Mouse (Mus musculus) megakaryocyte-erythroid progenitor cell, adult 5-6 weeks (primary cell): ENCODE data around the gene Olfr644. TPM values are rescaled to one million over a fixed set of nuclear protein-coding genes. Genes with fewer than 3 reads are reported as not detected.
A peak's percentile ranks its signal among the peaks of the same experiment; 100 is the strongest.

Experiments
- ATAC-seq: replicated peaks from 2 replicates; pipeline ENCODE4 v1.8.0; 2016; ENCODE audit warnings: mild to moderate bottlenecking, inconsistent platforms; ENCODE audit not compliant: severe bottlenecking, poor library complexity, low FRiP score, low TSS enrichment
- total RNA-seq, 2 experiments: library from RNA; stranded (forward) in 1 of 2; stranded (reverse) in 1 of 2; fragments of 200-1000, 215-1000 nt in 1 of 2; fragments of >200 nt in 1 of 2; fragmentation: Nextera tagmentation in 1 of 2; gene quantifications; 2 replicates each; pipeline ENCODE4 v1.2.3; 2014 to 2017

Olfr644 gene
- total RNA-seq (2014; fragmentation: Nextera tagmentation) (not detected in 2 replicates), total RNA-seq (2017) (not detected in 2 replicates)

- no peak for ATAC-seq
These were observed at the start of gene Olfr644 for GRCm38 (mm10) chr7:104071769-104072168. Gene Olfr644, minus strand, starts transcription at chr7:104071869.

- no peak for ATAC-seq
These were observed 33.0 kb upstream of the Olfr644 start, which contains the start of gene Olfr646 for GRCm38 (mm10) chr7:104104757-104104972. Gene Olfr646, plus strand, starts transcription at chr7:104104873.

GRCm38 (mm10) chr7:104103913-104104756 is 32.5 kb upstream of the Olfr644 start:
- peak; percentile 99 for ATAC-seq

GRCm38 (mm10) chr7:104085365-104085764 is 13.7 kb upstream of the Olfr644 start, which contains the start of gene Olfr645:
Gene Olfr645, minus strand, starts transcription at chr7:104085465.
- no peak for ATAC-seq

- ATAC-seq: no peak
These were observed 10.3 kb downstream of the Olfr644 start, which contains the start of gene 4930516K23Rik for GRCm38 (mm10) chr7:104061345-104061744. Gene 4930516K23Rik, minus strand, starts transcription at chr7:104061445.

- ATAC-seq: no peak
These were observed 12.5 kb downstream of the Olfr644 start for GRCm38 (mm10) chr7:104059215-104059614.

- ATAC-seq: no peak
These were observed 19.1 kb downstream of the Olfr644 start, which contains the start of gene Olfr642 for GRCm38 (mm10) chr7:104052566-104052965. Gene Olfr642, minus strand, starts transcription at chr7:104052666.

GRCm38 (mm10) chr7:104050745-104051144 is 20.9 kb downstream of the Olfr644 start:
- no peak for ATAC-seq

- ATAC-seq: no peak
These were observed 36.5 kb downstream of the Olfr644 start, which contains the start of gene Olfr641 for GRCm38 (mm10) chr7:104035145-104035544. Gene Olfr641, plus strand, starts transcription at chr7:104035445.

GRCm38 (mm10) chr7:104026978-104027377 is 44.7 kb downstream of the Olfr644 start:
- no peak for ATAC-seq

GRCm38 (mm10) chr7:104025473-104025872 is 46.2 kb downstream of the Olfr644 start, which contains the start of gene Olfr640:
Gene Olfr640, minus strand, starts transcription at chr7:104025573.
- ATAC-seq: no peak

GRCm38 (mm10) chr7:104021651-104022050 is 50.0 kb downstream of the Olfr644 start:
- ATAC-seq: no peak

- ATAC-seq: no peak
These were observed 52.7 kb downstream of the Olfr644 start for GRCm38 (mm10) chr7:104018953-104019352.

GRCm38 (mm10) chr7:104017203-104017602 is 54.5 kb downstream of the Olfr644 start, which contains the start of gene Olfr639:
Gene Olfr639, minus strand, starts transcription at chr7:104017303.
- no peak for ATAC-seq

Other genes with a start within 250 kb of the Olfr644 start
- 149 and 199 TPM in 2 replicates for gene Hbb-bs, start 243.8 kb downstream of the Olfr644 start, total RNA-seq (2014; fragmentation: Nextera tagmentation)
- 20.1 and 148 TPM in 2 replicates for gene Hbb-bs, start 243.8 kb downstream of the Olfr644 start, total RNA-seq (2017)
- gene Hbb-bh2, start 231.3 kb downstream of the Olfr644 start, total RNA-seq (2014; fragmentation: Nextera tagmentation): not detected in 2 replicates
- not detected in 2 replicates for gene Hbb-bh2, start 231.3 kb downstream of the Olfr644 start, total RNA-seq (2017)
- gene Hbb-bh1, start 228.7 kb downstream of the Olfr644 start, total RNA-seq (2014; fragmentation: Nextera tagmentation): not detected in 2 replicates
- not detected in 2 replicates for gene Hbb-bh1, start 228.7 kb downstream of the Olfr644 start, total RNA-seq (2017)
- not detected in 2 replicates for gene Hbb-y, start 218.7 kb downstream of the Olfr644 start, total RNA-seq (2014; fragmentation: Nextera tagmentation)
- gene Hbb-y, start 218.7 kb downstream of the Olfr644 start, total RNA-seq (2017): not detected in 2 replicates
- not detected in 2 replicates for gene Olfr66, start 185.6 kb downstream of the Olfr644 start, total RNA-seq (2014; fragmentation: Nextera tagmentation)
- not detected in 2 replicates for gene Olfr66, start 185.6 kb downstream of the Olfr644 start, total RNA-seq (2017)
- not detected in 2 replicates for gene Olfr64, start 177.4 kb downstream of the Olfr644 start, total RNA-seq (2014; fragmentation: Nextera tagmentation)
- not detected in 2 replicates for gene Olfr64, start 177.4 kb downstream of the Olfr644 start, total RNA-seq (2017)
- gene Olfr65, start 168.4 kb downstream of the Olfr644 start, total RNA-seq (2014; fragmentation: Nextera tagmentation): not detected in 2 replicates
- gene Olfr65, start 168.4 kb downstream of the Olfr644 start, total RNA-seq (2017): not detected in 2 replicates
- not detected in 2 replicates for gene Olfr631, start 143.0 kb downstream of the Olfr644 start, total RNA-seq (2014; fragmentation: Nextera tagmentation)
- not detected in 2 replicates for gene Olfr631, start 143.0 kb downstream of the Olfr644 start, total RNA-seq (2017)
- gene Olfr632, start 137.5 kb downstream of the Olfr644 start, total RNA-seq (2014; fragmentation: Nextera tagmentation): not detected in 2 replicates
- not detected in 2 replicates for gene Olfr632, start 137.5 kb downstream of the Olfr644 start, total RNA-seq (2017)
- not detected in 2 replicates for gene Olfr633, start 127.4 kb downstream of the Olfr644 start, total RNA-seq (2014; fragmentation: Nextera tagmentation)
- gene Olfr633, start 127.4 kb downstream of the Olfr644 start, total RNA-seq (2017): not detected in 2 replicates
- gene Olfr635, start 100.7 kb downstream of the Olfr644 start, total RNA-seq (2014; fragmentation: Nextera tagmentation): not detected in 2 replicates
- not detected in 2 replicates for gene Olfr635, start 100.7 kb downstream of the Olfr644 start, total RNA-seq (2017)
- gene Olfr638, start 73.1 kb downstream of the Olfr644 start, total RNA-seq (2014; fragmentation: Nextera tagmentation): not detected in 2 replicates
- not detected in 2 replicates for gene Olfr638, start 73.1 kb downstream of the Olfr644 start, total RNA-seq (2017)
- not detected in 2 replicates for gene Olfr639, start 54.6 kb downstream of the Olfr644 start, total RNA-seq (2014; fragmentation: Nextera tagmentation)
- gene Olfr639, start 54.6 kb downstream of the Olfr644 start, total RNA-seq (2017): not detected in 2 replicates
- gene Olfr640, start 46.3 kb downstream of the Olfr644 start, total RNA-seq (2014; fragmentation: Nextera tagmentation): not detected in 2 replicates
- not detected in 2 replicates for gene Olfr640, start 46.3 kb downstream of the Olfr644 start, total RNA-seq (2017)
- not detected in 2 replicates for gene Olfr641, start 36.4 kb downstream of the Olfr644 start, total RNA-seq (2014; fragmentation: Nextera tagmentation)
- gene Olfr641, start 36.4 kb downstream of the Olfr644 start, total RNA-seq (2017): not detected in 2 replicates
- not detected in 2 replicates for gene Olfr642, start 19.2 kb downstream of the Olfr644 start, total RNA-seq (2014; fragmentation: Nextera tagmentation)
- not detected in 2 replicates for gene Olfr642, start 19.2 kb downstream of the Olfr644 start, total RNA-seq (2017)
- not detected in 2 replicates for gene 4930516K23Rik, start 10.4 kb downstream of the Olfr644 start, total RNA-seq (2014; fragmentation: Nextera tagmentation)
- not detected in 2 replicates for gene 4930516K23Rik, start 10.4 kb downstream of the Olfr644 start, total RNA-seq (2017)
- gene Olfr645, start 13.6 kb upstream of the Olfr644 start, total RNA-seq (2014; fragmentation: Nextera tagmentation): not detected in 2 replicates
- not detected in 2 replicates for gene Olfr645, start 13.6 kb upstream of the Olfr644 start, total RNA-seq (2017)
- not detected in 2 replicates for gene Olfr646, start 33.0 kb upstream of the Olfr644 start, total RNA-seq (2014; fragmentation: Nextera tagmentation)
- not detected in 2 replicates for gene Olfr646, start 33.0 kb upstream of the Olfr644 start, total RNA-seq (2017)
- gene Ubqln5, start 58.0 kb upstream of the Olfr644 start, total RNA-seq (2014; fragmentation: Nextera tagmentation): not detected in 2 replicates
- gene Ubqln5, start 58.0 kb upstream of the Olfr644 start, total RNA-seq (2017): not detected in 2 replicates
- gene Olfr643, start 65.5 kb upstream of the Olfr644 start, total RNA-seq (2014; fragmentation: Nextera tagmentation): not detected in 2 replicates
- not detected in 2 replicates for gene Olfr643, start 65.5 kb upstream of the Olfr644 start, total RNA-seq (2017)
- gene Ubqln3, start 71.4 kb upstream of the Olfr644 start, total RNA-seq (2014; fragmentation: Nextera tagmentation): not detected in 2 replicates
- gene Ubqln3, start 71.4 kb upstream of the Olfr644 start, total RNA-seq (2017): not detected in 2 replicates
- gene Ubqlnl, start 78.7 kb upstream of the Olfr644 start, total RNA-seq (2014; fragmentation: Nextera tagmentation): not detected in 2 replicates
- gene Ubqlnl, start 78.7 kb upstream of the Olfr644 start, total RNA-seq (2017): not detected in 2 replicates
- not detected in 2 replicates for gene Olfm5, start 93.0 kb upstream of the Olfr644 start, total RNA-seq (2014; fragmentation: Nextera tagmentation)
- gene Olfm5, start 93.0 kb upstream of the Olfr644 start, total RNA-seq (2017): not detected in 2 replicates
- 0.92 TPM in 1 of 2 replicates, not detected in the other for gene Olfr648, start 111.5 kb upstream of the Olfr644 start, total RNA-seq (2014; fragmentation: Nextera tagmentation)
- gene Olfr648, start 111.5 kb upstream of the Olfr644 start, total RNA-seq (2017): not detected in 2 replicates
- gene Olfr649, start 124.1 kb upstream of the Olfr644 start, total RNA-seq (2014; fragmentation: Nextera tagmentation): not detected in 2 replicates
- not detected in 2 replicates for gene Olfr649, start 124.1 kb upstream of the Olfr644 start, total RNA-seq (2017)
- gene Trim6, start 146.9 kb upstream of the Olfr644 start, total RNA-seq (2014; fragmentation: Nextera tagmentation): 0.55 and 0.99 TPM in 2 replicates
- gene Trim6, start 146.9 kb upstream of the Olfr644 start, total RNA-seq (2017): 0.50 TPM in 1 of 2 replicates, not detected in the other
- 7.6 and 21.4 TPM in 2 replicates for gene Trim34a, start 172.6 kb upstream of the Olfr644 start, total RNA-seq (2014; fragmentation: Nextera tagmentation)
- gene Trim34a, start 172.6 kb upstream of the Olfr644 start, total RNA-seq (2017): 10.9 and 21.9 TPM in 2 replicates
- 3.0 and 4.3 TPM in 2 replicates for gene Trim5, start 216.2 kb upstream of the Olfr644 start, total RNA-seq (2014; fragmentation: Nextera tagmentation)
- 2.8 and 4.8 TPM in 2 replicates for gene Trim5, start 216.2 kb upstream of the Olfr644 start, total RNA-seq (2017)
- 32.7 and 55.7 TPM in 2 replicates for gene Trim12a, start 243.6 kb upstream of the Olfr644 start, total RNA-seq (2014; fragmentation: Nextera tagmentation)
- gene Trim12a, start 243.6 kb upstream of the Olfr644 start, total RNA-seq (2017): 52.1 and 54.5 TPM in 2 replicates